Mouse (Mus musculus): ENCODE data around the gene Rtkn2. TPM values are rescaled to one million over a fixed set of nuclear protein-coding genes. Genes with fewer than 3 reads are reported as not detected.
A peak's percentile ranks its signal among the peaks of the same experiment; 100 is the strongest.

The Rtkn2 gene
- polyA plus RNA-seq, 1 experiment from 2014 or later: 2.0 TPM

GRCm38 (mm10) chr10:68106351-68106950 lies 127.1 kb downstream of the Rtkn2 start:
- H3K9ac ChIP-seq (replicated peaks; ENCODE audit: low read depth, low read length): no peak overlapping the region
- H3K36me3 ChIP-seq (ENCODE audit: control insufficient read depth, insufficient read depth, low read length): no peaks in the 10 kb centered on the region
- no peaks in the 10 kb centered on the region for H3K9me3 ChIP-seq (ENCODE audit: control insufficient read depth, low read length)
- H3K27ac ChIP-seq (ENCODE audit: low read depth, low read length): peak overlapping the region; percentile 69
- WGBS: 20% methylated on average over 9 of the region's 9 CpGs
- H3K4me3 ChIP-seq (ENCODE audit: low read depth, low read length): no peak overlapping the region
- H3K4me2 ChIP-seq (ENCODE audit: low read depth, low read length): no peak overlapping the region
- H3K4me1 ChIP-seq (ENCODE audit: control insufficient read depth, insufficient read depth, low read length): peaks cover 21% of the 10 kb centered on the region
- no peaks in the 10 kb centered on the region for H3K27me3 ChIP-seq (ENCODE audit: control insufficient read depth, insufficient read depth, low read length)
- 0 out of 2 replicates have a peak, but pooled peaks have one; percentile 19 for ATAC-seq (ENCODE audit: low read depth)

- ATAC-seq (ENCODE audit: low read depth): no peak
- H3K4me1 ChIP-seq (ENCODE audit: control insufficient read depth, insufficient read depth, low read length): peaks cover 25% of the 10 kb centered on the region
- H3K9ac ChIP-seq (replicated peaks; ENCODE audit: low read depth, low read length): no peak overlapping the region
- 81% methylated on average over 6 of the region's 6 CpGs for WGBS
- no peak overlapping the region for H3K4me3 ChIP-seq (ENCODE audit: low read depth, low read length)
- H3K4me2 ChIP-seq (ENCODE audit: low read depth, low read length): no peak overlapping the region
- H3K27me3 ChIP-seq (ENCODE audit: control insufficient read depth, insufficient read depth, low read length): no peaks in the 10 kb centered on the region
- no peaks in the 10 kb centered on the region for H3K36me3 ChIP-seq (ENCODE audit: control insufficient read depth, insufficient read depth, low read length)
- H3K9me3 ChIP-seq (ENCODE audit: control insufficient read depth, low read length): no peaks in the 10 kb centered on the region
- peak overlapping the region; percentile 69; the same call in 1 of the 2 replicates for H3K27ac ChIP-seq (ENCODE audit: low read depth, low read length)
Observed at GRCm38 (mm10) chr10:68107716-68108115, 128.3 kb downstream of the Rtkn2 start.

Other genes starting within 250 kb of the Rtkn2 start
- 3.7 and 4.4 TPM in 2 replicates for gene Zfp365, start 66.9 kb upstream of the Rtkn2 start, polyA plus RNA-seq (2014; fragmentation: Nextera tagmentation; extraction: Ambion mirVana)

All from neural tube, embryonic 14.5 days (tissue).